Mouse (Mus musculus) cerebellum, adult 2 months (tissue): ENCODE measurements around the gene Fuz.

ENCODE experiments used
- CTCF ChIP-seq: fragments of 200-500 bp; IDR thresholded peaks from 2 replicates; pipeline ENCODE4 v1.5.1; 2011; ENCODE audit warnings: low read depth, mild to moderate bottlenecking, control low read depth, low read length, moderate library complexity, borderline replicate concordance; ENCODE audit not compliant: insufficient read depth
- POLR2A ChIP-seq: fragments of 200-500 bp; IDR thresholded peaks from 2 replicates; pipeline ENCODE4 v1.6.1; 2011; ENCODE audit warnings: low read length, control low read depth, borderline replicate concordance; ENCODE audit not compliant: insufficient read depth

- TF ChIP-seq CTCF: no peak
- no peak for TF ChIP-seq POLR2A
Observed at GRCm38 (mm10) chr7:44901230-44901722, 5.4 kb downstream of the Fuz start.
